Mouse (Mus musculus) hindbrain, embryonic 11.5 days (tissue): ENCODE measurements at regions not wholly inside any gene's neighbourhood (a gene's known extent, or its start where the extent isn't known, plus 50 kb on each side); places are given as distances from the start of the nearest gene placed in this dataset.

Source experiments
- ATAC-seq: fragments of 200-750 bp; cut with Nextera tagmentation; 2 replicates; pipeline ENCODE4 v1.8.0; 2017; ENCODE audit warnings: mild to moderate bottlenecking, moderate TSS enrichment, moderate library complexity; ENCODE audit not compliant: low FRiP score
- DNase-seq: peaks from one replicate; pipeline ENCODE4 v3.0.0-alpha.2; 2015; ENCODE audit warnings: low spot score
- H3K27ac ChIP-seq: fragments of 300-500 bp; sonication (generic); 2 replicates; pipeline ENCODE4 v1.5.1; 2014; ENCODE audit warnings: mild to moderate bottlenecking, low read depth, low read length
- H3K27me3 ChIP-seq: fragments of 300-500 bp; sonication (generic); 2 replicates; pipeline ENCODE4 v1.6.1; 2014; ENCODE audit warnings: mild to moderate bottlenecking, low read length, moderate library complexity, mixed read lengths; ENCODE audit not compliant: control insufficient read depth, insufficient read depth
- H3K36me3 ChIP-seq: fragments of 300-500 bp; sonication (generic); 2 replicates; pipeline ENCODE4 v1.6.1; 2014; ENCODE audit warnings: mild to moderate bottlenecking, low read length, moderate library complexity, mixed read lengths; ENCODE audit not compliant: control insufficient read depth, insufficient read depth
- H3K4me1 ChIP-seq: fragments of 300-500 bp; sonication (generic); replicated peaks from 2 replicates; pipeline ENCODE4 v1.6.1; 2014; ENCODE audit warnings: low read length, mixed read lengths; ENCODE audit not compliant: control insufficient read depth, insufficient read depth
- H3K4me2 ChIP-seq: fragments of 300-500 bp; sonication (generic); replicated peaks from 2 replicates; pipeline ENCODE4 v1.6.1; 2014; ENCODE audit warnings: mild to moderate bottlenecking, low read depth, low read length
- H3K4me3 ChIP-seq: fragments of 300-500 bp; sonication (generic); 2 replicates; pipeline ENCODE4 v1.5.1; 2014; ENCODE audit warnings: low read depth, low read length
- H3K9ac ChIP-seq: fragments of 300-500 bp; sonication (generic); 2 replicates; pipeline ENCODE4 v1.6.1; 2014; ENCODE audit warnings: low read depth, low read length
- H3K9me3 ChIP-seq: fragments of 300-500 bp; sonication (generic); 2 replicates; pipeline ENCODE4 v1.6.1; 2016; ENCODE audit warnings: low read length; ENCODE audit not compliant: control insufficient read depth
- WGBS: fragments of 180-500 bp; shearing (Covaris S2); extraction: QIAGEN DNeasy Blood & Tissue Kit; methylation state at CpG from one replicate; pipeline ENCODE4 v1.1.7; 2014; 5-methylcytosine and 5-hydroxymethylcytosine counted together

- H3K4me3 ChIP-seq = no peak overlapping the region
- no peak for DNase-seq
- no peaks in the 10 kb centered on the region for H3K36me3 ChIP-seq
- WGBS = 77% methylated on average over 6 of the region's 6 CpGs
- no peak overlapping the region for H3K4me2 ChIP-seq
- no peaks in the 10 kb centered on the region for H3K4me1 ChIP-seq
- H3K9me3 ChIP-seq = no peaks in the 10 kb centered on the region
- H3K27ac ChIP-seq = no peak overlapping the region
- H3K9ac ChIP-seq = no peak overlapping the region
- no peaks in the 10 kb centered on the region for H3K27me3 ChIP-seq
- no peak for ATAC-seq
Measured at GRCm38 (mm10) chr2:146565693-146566092, 53.5 kb upstream of the Ralgapa2 start.

- no peaks in the 10 kb centered on the region for H3K27me3 ChIP-seq
- H3K27ac ChIP-seq = no peak overlapping the region
- ATAC-seq = no peak
- DNase-seq = no peak
- H3K4me3 ChIP-seq = no peak overlapping the region
- H3K4me2 ChIP-seq = no peak overlapping the region
- H3K4me1 ChIP-seq = no peaks in the 10 kb centered on the region
- no peaks in the 10 kb centered on the region for H3K9me3 ChIP-seq
- H3K9ac ChIP-seq = no peak overlapping the region
- no peaks in the 10 kb centered on the region for H3K36me3 ChIP-seq
- 84% methylated on average over 11 of the region's 11 CpGs for WGBS
Measured at GRCm38 (mm10) chr2:146568171-146568842, 56.2 kb upstream of the Ralgapa2 start.

GRCm38 (mm10) chr2:146571036-146571435, 58.9 kb upstream of the Ralgapa2 start:
- 92% methylated on average over 11 of the region's 11 CpGs for WGBS
- H3K27ac ChIP-seq = no peak overlapping the region
- H3K4me2 ChIP-seq = no peak overlapping the region
- no peak overlapping the region for H3K4me3 ChIP-seq
- DNase-seq (no peak), ATAC-seq (no peak)
- no peaks in the 10 kb centered on the region for H3K9me3 ChIP-seq
- no peaks in the 10 kb centered on the region for H3K36me3 ChIP-seq
- H3K9ac ChIP-seq = no peak overlapping the region
- no peaks in the 10 kb centered on the region for H3K4me1 ChIP-seq
- H3K27me3 ChIP-seq = no peaks in the 10 kb centered on the region

- no peaks in the 10 kb centered on the region for H3K36me3 ChIP-seq
- no peak overlapping the region for H3K4me3 ChIP-seq
- H3K27me3 ChIP-seq = no peaks in the 10 kb centered on the region
- H3K4me1 ChIP-seq = no peaks in the 10 kb centered on the region
- no peak overlapping the region for H3K9ac ChIP-seq
- DNase-seq (no peak), ATAC-seq (no peak)
- H3K27ac ChIP-seq = no peak overlapping the region
- 92% methylated on average over 9 of the region's 9 CpGs for WGBS
- H3K9me3 ChIP-seq = no peaks in the 10 kb centered on the region
- no peak overlapping the region for H3K4me2 ChIP-seq
Measured at GRCm38 (mm10) chr2:146571857-146572256, 59.7 kb upstream of the Ralgapa2 start.

- no peak overlapping the region for H3K9ac ChIP-seq
- DNase-seq = no peak
- H3K4me3 ChIP-seq = no peak overlapping the region
- no peaks in the 10 kb centered on the region for H3K36me3 ChIP-seq
- no peaks in the 10 kb centered on the region for H3K4me1 ChIP-seq
- WGBS = 78% methylated on average over 3 of the region's 3 CpGs
- no peak overlapping the region for H3K4me2 ChIP-seq
- no peaks in the 10 kb centered on the region for H3K9me3 ChIP-seq
- ATAC-seq = no peak
- H3K27ac ChIP-seq = no peak overlapping the region
- H3K27me3 ChIP-seq = no peaks in the 10 kb centered on the region
Measured at GRCm38 (mm10) chr2:146575610-146576297, 63.6 kb upstream of the Ralgapa2 start.

- Histone ChIP-seq H3K9ac (no peak overlapping the region), H3K4me3 (no peak overlapping the region), H3K9me3 (no peaks in the 10 kb centered on the region), H3K36me3 (no peaks in the 10 kb centered on the region), H3K27ac (no peak overlapping the region), H3K27me3 (no peaks in the 10 kb centered on the region), H3K4me2 (no peak overlapping the region), H3K4me1 (no peaks in the 10 kb centered on the region)
- DNase-seq (no peak), ATAC-seq (no peak)
- 72% methylated on average over 4 of the region's 4 CpGs for WGBS
Measured at GRCm38 (mm10) chr2:146576298-146576905, 64.3 kb upstream of the Ralgapa2 start.

- Histone ChIP-seq H3K4me2 (no peak overlapping the region), H3K9ac (no peak overlapping the region), H3K27ac (no peak overlapping the region), H3K4me3 (no peak overlapping the region), H3K27me3 (no peaks in the 10 kb centered on the region), H3K36me3 (no peaks in the 10 kb centered on the region), H3K9me3 (no peaks in the 10 kb centered on the region), H3K4me1 (no peaks in the 10 kb centered on the region)
- ATAC-seq (no peak), DNase-seq (no peak)
- 71% methylated on average over 3 of the region's 3 CpGs for WGBS
Measured at GRCm38 (mm10) chr2:146577096-146577495, 65.0 kb upstream of the Ralgapa2 start.

- Histone ChIP-seq H3K9ac (no peak overlapping the region), H3K4me1 (no peaks in the 10 kb centered on the region), H3K27ac (no peak overlapping the region), H3K4me3 (no peak overlapping the region), H3K4me2 (no peak overlapping the region), H3K36me3 (no peaks in the 10 kb centered on the region), H3K9me3 (no peaks in the 10 kb centered on the region), H3K27me3 (no peaks in the 10 kb centered on the region)
- WGBS = 82% methylated on average over 3 of the region's 3 CpGs
- DNase-seq (no peak), ATAC-seq (no peak)
Measured at GRCm38 (mm10) chr2:146581220-146581619, 69.1 kb upstream of the Ralgapa2 start.
